Mouse (Mus musculus) small intestine, adult 2 months (tissue): ENCODE measurements around the gene Adamts16. TPM values are rescaled to one million over a fixed set of nuclear protein-coding genes. Genes with fewer than 3 reads are reported as not detected.

Experiments used
- H3K27ac ChIP-seq: fragments of 200-500 bp; 2 replicates; pipeline ENCODE4 v1.5.1; 2012; ENCODE audit warnings: low read depth, low read length, control low read depth, inconsistent platforms; ENCODE audit not compliant: insufficient read depth
- H3K27me3 ChIP-seq: fragments of 200-500 bp; 2 replicates; pipeline ENCODE4 v1.6.1; 2012; ENCODE audit warnings: mild to moderate bottlenecking, moderate library complexity, low read length, inconsistent platforms; ENCODE audit not compliant: control insufficient read depth, insufficient read depth
- H3K36me3 ChIP-seq: fragments of 200-500 bp; 2 replicates; pipeline ENCODE4 v1.6.1; 2012; ENCODE audit warnings: mild to moderate bottlenecking, low read length, control low read depth, inconsistent platforms; ENCODE audit not compliant: control insufficient read depth, insufficient read depth
- H3K4me1 ChIP-seq: fragments of 200-500 bp; 2 replicates; pipeline ENCODE4 v1.6.1; 2012; ENCODE audit warnings: low read length, inconsistent platforms, mixed read lengths; ENCODE audit not compliant: control insufficient read depth, insufficient read depth, insufficient read length
- H3K4me3 ChIP-seq: fragments of 200-500 bp; 2 replicates; pipeline ENCODE4 v1.5.1; 2012; ENCODE audit warnings: low read depth, mild to moderate bottlenecking, control low read depth, inconsistent platforms, low read length, moderate library complexity
- CTCF ChIP-seq: fragments of 200-500 bp; IDR thresholded peaks from 2 replicates; pipeline ENCODE4 v1.5.1; 2012; ENCODE audit warnings: low read depth, mild to moderate bottlenecking, control low read depth, inconsistent platforms, low read length, moderate library complexity, mixed read lengths; ENCODE audit not compliant: insufficient replicate concordance, insufficient read length; ENCODE audit errors: extremely low read depth
- POLR2A ChIP-seq: fragments of 200-500 bp; IDR thresholded peaks from 2 replicates; pipeline ENCODE4 v1.6.1; 2012; ENCODE audit warnings: low read depth, mild to moderate bottlenecking, control low read depth, inconsistent platforms, low read length, moderate library complexity
- WGBS: fragments of 180-500 bp; shearing (Covaris S2); methylation state at CpG from one replicate; pipeline ENCODE4 v1.1.7; 2018; 5-methylcytosine and 5-hydroxymethylcytosine counted together
- polyA plus RNA-seq: library from polyadenylated mRNA; depleted of rRNA; stranded (reverse); fragments of >200 nt; gene quantifications from 2 replicates; pipeline ENCODE4 v1.2.3, GENCODE M21; 2012

The Adamts16 gene
- polyA plus RNA-seq, 1 experiment: not detected

DNA sequence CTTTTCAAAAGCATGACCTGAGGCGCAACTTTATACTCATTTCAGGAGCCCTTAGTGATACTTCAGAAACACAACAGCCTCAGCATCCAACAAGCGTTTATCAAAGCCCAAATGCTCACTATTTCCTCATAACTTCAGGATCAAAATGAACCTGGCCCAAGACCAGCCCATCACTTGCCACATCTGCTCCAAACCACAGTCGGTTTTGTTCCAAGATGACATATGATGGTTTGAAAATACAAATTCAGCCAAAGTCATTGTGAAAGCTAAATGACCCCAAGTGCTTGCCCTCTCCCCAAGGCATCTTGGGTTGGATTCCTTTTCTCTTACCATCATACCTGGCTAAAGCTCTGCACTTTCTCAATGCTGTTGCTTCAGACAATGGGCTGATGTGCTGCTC lies 36.1 kb downstream of the Adamts16 start:
- H3K4me1 ChIP-seq: no peaks in the 10 kb centered on the region
- TF ChIP-seq CTCF (no peak), POLR2A (no peak)

DNA sequence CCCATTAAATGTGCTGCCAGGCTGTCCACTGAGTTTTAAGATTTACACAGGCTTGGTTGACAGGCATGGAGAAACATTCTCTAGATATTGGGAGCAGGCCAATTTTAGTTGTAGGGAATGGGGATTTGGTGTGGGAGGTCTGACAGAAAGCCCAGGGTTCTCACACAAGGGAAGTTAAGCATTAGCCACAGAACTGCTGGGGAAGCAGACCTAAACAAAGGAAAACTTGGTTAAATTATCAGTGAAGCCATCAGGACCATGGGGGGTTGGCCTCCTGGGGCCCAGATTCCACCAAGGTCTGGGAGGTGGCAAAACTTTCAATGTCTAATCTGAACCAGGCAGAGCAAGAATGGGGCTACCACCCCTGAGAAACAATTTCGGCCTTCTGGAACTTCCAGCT lies 38.8 kb downstream of the Adamts16 start:
- TF ChIP-seq CTCF: no peak
- no peak for TF ChIP-seq POLR2A
- Histone ChIP-seq H3K36me3 (no peaks in the 10 kb centered on the region), H3K27ac (no peak overlapping the region), H3K4me3 (no peak overlapping the region), H3K4me1 (no peaks in the 10 kb centered on the region), H3K27me3 (no peaks in the 10 kb centered on the region)
- WGBS: 73% methylated on average over 1 of the region's 1 CpGs

More for the DNA sequence above, 36.1 kb downstream of the Adamts16 start:
- no peak overlapping the region for H3K27ac ChIP-seq
- no peaks in the 10 kb centered on the region for H3K27me3 ChIP-seq
- H3K36me3 ChIP-seq: no peaks in the 10 kb centered on the region
- H3K4me3 ChIP-seq: no peak overlapping the region
- 93% methylated on average over 3 of the region's 3 CpGs for WGBS

DNA sequence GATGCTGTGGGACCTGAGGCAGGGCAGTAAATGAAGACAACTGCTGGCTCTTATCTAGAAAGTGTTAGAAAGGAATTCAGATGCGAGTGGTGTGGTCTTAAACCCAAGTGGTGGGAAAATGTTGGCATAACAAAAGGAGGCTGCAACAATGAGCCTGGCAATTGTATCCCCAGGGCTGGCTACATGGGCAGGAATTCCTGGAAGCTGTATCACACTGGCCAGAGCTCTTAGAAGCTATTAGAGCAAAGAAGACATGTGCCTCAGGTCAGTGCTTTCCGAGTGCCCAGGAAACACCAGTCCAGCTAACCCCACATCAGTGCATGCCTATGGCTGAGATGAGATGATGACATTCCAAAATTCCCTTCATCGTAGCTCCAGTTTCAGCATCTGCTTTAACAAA lies 42.3 kb downstream of the Adamts16 start:
- H3K27me3 ChIP-seq: no peaks in the 10 kb centered on the region
- H3K4me3 ChIP-seq: no peak overlapping the region
- WGBS: 85% methylated on average over 3 of the region's 3 CpGs
- H3K4me1 ChIP-seq: no peaks in the 10 kb centered on the region
- TF ChIP-seq POLR2A (no peak), CTCF (no peak)
- H3K36me3 ChIP-seq: no peaks in the 10 kb centered on the region
- H3K27ac ChIP-seq: no peak overlapping the region

DNA sequence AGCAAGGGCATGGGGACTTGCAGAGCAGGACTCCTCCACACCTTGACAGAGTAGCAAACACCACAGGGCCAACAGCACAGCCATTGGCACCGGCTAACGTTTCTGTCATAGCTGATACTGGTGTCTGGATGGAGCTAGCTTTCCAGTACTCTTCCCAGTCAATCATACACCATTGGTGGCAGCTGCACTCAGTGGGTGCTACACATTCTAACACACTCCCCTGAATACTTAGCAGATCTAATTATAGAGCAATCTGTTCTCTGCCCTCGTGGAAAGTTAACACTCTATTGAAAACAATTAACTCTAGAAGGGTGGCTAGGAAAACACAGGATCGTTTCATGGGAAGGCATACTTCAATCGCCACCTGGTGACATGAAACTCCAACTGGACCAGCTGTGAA lies 43.2 kb downstream of the Adamts16 start:
- TF ChIP-seq CTCF (no peak), POLR2A (no peak)
- Histone ChIP-seq H3K4me1 (no peaks in the 10 kb centered on the region), H3K36me3 (no peaks in the 10 kb centered on the region), H3K27me3 (no peaks in the 10 kb centered on the region), H3K27ac (no peak overlapping the region), H3K4me3 (no peak overlapping the region)
- 62% methylated on average over 5 of the region's 5 CpGs for WGBS

DNA sequence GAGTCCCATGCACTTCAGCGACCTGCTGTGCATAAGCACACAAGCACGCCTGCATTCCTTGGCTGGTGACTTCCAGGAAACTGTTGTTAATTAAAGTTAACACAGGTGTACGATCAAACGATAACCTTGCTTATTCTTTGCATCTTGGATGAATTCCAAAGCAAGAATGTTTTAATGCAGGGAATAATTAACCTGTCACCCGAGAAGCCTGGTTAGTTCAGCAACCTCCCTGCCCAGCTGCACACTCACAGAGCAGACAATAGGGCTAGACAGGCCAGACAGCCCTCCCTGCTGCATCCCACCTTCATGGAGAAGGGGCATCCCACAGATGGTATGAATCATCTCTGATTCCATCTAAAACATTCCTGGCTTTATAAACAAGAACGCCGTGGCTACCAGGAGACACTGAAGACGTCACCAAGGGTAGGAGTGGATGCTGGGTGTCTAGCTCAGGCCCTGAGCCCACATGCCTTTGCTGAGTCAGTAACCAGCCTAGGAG lies 47.5 kb downstream of the Adamts16 start:
- Histone ChIP-seq H3K4me1 (no peaks in the 10 kb centered on the region), H3K27ac (no peak overlapping the region), H3K36me3 (no peaks in the 10 kb centered on the region), H3K27me3 (no peaks in the 10 kb centered on the region), H3K4me3 (no peak overlapping the region)
- TF ChIP-seq CTCF (no peak), POLR2A (no peak)
- WGBS: 13% methylated on average over 8 of the region's 8 CpGs

DNA sequence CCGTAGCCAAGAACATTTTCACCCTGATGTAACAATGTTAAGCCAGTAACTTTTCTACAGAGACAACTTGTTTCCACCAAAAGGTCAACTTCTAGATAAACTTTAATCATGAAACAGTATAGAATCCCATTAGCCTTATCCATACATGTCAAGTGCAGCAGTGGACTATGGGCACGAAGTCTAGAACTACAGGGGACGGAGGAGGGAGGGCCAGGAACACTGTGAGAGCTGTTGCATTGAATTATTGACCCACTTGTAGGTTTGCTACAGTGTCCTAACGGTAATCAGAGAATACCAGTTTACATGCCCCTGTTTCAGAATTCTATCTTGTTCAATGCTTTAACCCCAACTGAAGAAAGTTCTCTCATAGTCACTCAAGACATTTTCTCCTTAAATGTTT lies 48.0 kb downstream of the Adamts16 start:
- H3K27ac ChIP-seq: no peak overlapping the region
- TF ChIP-seq POLR2A (no peak), CTCF (no peak)

DNA sequence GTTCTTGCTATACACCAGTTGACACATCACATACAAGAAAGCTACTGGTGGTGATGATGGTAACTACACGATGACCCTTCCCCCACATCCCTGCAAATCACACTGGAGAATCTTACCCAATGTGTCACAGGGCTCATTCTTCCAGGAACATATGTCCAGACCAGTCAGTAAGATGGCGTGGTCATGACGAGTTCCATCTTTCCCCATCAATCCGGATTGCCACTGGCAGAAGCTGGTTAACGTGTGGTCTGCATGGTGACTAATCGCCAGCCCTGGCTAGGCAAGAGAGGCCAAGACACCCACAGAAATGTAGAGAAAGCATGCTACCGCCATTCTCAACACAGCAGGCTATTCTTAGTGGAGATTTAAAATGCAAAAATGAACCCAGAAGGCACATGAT lies 48.7 kb downstream of the Adamts16 start:
- WGBS: 89% methylated on average over 7 of the region's 7 CpGs
- no peak overlapping the region for H3K27ac ChIP-seq

More for the DNA sequence above, 48.0 kb downstream of the Adamts16 start:
- Histone ChIP-seq H3K36me3 (no peaks in the 10 kb centered on the region), H3K4me3 (no peak overlapping the region), H3K27me3 (no peaks in the 10 kb centered on the region), H3K4me1 (no peaks in the 10 kb centered on the region)
- 23% methylated on average over 4 of the region's 4 CpGs for WGBS

DNA sequence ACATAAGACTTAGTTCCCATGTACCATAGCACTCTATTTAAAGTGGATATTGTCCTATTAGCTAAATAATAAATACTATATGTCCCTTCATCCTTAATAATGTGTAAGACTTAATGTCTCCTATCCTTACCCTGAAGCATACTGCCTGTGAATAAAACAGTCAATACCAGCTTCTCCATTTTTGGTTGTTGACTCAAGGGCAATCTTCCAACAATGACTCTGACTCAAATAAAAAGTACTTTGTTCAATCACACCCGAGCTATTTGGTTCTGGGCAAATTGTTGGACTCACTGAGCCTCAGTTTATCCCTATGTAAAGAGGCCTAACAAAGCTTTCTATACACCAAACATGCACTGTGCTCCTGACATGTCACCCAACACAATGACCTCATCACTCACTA lies 51.8 kb downstream of the Adamts16 start:
- no peak overlapping the region for H3K4me3 ChIP-seq
- no peak overlapping the region for H3K27ac ChIP-seq
- TF ChIP-seq CTCF: no peak
- TF ChIP-seq POLR2A: no peak
- no peaks in the 10 kb centered on the region for H3K4me1 ChIP-seq
- H3K36me3 ChIP-seq: no peaks in the 10 kb centered on the region
- H3K27me3 ChIP-seq: no peaks in the 10 kb centered on the region
- 25% methylated on average over 1 of the region's 1 CpGs for WGBS

More for the DNA sequence above, 48.7 kb downstream of the Adamts16 start:
- no peaks in the 10 kb centered on the region for H3K27me3 ChIP-seq
- TF ChIP-seq CTCF: no peak
- no peak for TF ChIP-seq POLR2A
- H3K4me1 ChIP-seq: no peaks in the 10 kb centered on the region
- no peak overlapping the region for H3K4me3 ChIP-seq
- no peaks in the 10 kb centered on the region for H3K36me3 ChIP-seq
